Mouse (Mus musculus): Measurements from ENCODE around the gene Phyhd1.

The Phyhd1 gene

DNA sequence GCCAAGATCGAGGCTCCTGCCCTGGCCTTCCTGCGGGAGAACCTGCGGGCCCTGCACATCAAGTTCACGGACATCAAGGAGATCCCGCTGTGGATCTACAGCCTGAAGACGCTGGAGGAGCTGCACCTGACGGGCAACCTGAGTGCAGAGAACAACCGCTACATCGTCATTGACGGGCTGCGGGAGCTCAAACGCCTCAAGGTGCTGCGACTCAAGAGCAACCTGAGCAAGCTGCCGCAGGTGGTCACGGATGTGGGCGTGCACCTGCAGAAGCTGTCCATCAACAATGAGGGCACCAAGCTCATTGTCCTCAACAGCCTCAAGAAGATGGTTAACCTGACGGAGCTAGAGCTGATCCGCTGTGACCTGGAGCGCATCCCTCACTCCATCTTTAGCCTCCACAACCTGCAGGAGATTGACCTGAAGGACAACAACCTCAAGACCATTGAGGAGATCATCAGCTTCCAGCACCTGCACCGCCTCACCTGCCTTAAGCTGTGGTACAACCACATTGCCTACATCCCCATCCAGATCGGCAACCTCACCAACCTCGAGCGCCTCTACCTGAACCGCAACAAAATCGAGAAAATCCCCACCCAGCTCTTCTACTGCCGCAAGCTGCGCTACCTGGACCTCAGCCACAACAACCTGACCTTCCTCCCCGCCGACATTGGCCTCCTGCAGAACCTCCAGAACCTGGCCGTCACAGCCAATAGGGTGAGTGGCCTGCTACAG, 9.2 kb upstream of the Phyhd1 start:
- no peak for DNase-seq (ENCODE audit: low spot score)

- no peak for DNase-seq (ENCODE audit: low spot score)
Observed at GRCm38 (mm10) chr2:30257699-30258460, 8.1 kb upstream of the Phyhd1 start.

- no peak for DNase-seq (ENCODE audit: low spot score)
Observed at GRCm38 (mm10) chr2:30258600-30258999, 7.4 kb upstream of the Phyhd1 start.

DNA sequence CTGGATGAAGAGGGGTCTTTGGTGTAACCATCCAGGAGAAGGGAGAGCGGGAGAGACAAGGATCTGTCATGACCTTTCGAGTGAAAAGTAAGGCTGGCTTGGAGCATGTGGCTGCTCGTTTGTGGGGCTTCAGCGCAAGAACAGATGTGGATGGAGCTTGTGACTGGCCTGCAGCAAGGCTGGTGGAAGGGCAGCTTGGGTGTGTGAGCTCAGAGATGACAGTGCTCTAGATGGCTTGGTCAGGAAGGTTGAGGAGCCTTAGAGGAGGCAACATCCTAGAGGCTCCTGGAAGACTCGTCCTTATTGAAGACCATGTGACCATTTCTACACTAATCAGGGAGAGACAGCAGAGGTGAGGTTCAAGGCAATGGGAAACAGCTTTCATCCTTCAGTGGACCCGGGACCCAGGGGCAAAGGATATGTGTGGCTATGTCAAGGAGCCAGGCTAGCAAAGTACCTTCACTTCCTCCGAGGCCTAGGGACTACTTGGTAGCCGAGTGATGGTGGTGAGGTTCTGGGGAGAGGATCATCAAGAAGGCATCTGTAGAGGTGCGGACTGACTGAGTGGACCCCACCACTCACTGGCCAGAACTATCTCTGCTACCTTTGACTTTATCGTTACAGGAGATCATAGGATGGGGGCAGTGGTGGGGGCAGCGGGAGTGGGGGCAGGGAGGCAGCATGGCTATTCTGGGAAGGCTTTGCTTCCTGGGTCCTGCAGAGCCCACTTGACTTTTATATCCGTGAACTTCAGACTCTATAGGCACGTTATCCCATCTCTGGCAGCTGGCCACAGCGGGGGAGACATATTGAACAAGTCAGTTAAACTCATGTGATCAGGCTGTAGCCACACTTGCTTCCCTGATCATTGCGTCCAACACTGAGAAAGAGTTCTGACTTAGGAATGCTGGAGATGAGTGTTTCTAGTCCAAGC, 6.6 kb upstream of the Phyhd1 start:
- DNase-seq (ENCODE audit: low spot score) = no peak

DNA sequence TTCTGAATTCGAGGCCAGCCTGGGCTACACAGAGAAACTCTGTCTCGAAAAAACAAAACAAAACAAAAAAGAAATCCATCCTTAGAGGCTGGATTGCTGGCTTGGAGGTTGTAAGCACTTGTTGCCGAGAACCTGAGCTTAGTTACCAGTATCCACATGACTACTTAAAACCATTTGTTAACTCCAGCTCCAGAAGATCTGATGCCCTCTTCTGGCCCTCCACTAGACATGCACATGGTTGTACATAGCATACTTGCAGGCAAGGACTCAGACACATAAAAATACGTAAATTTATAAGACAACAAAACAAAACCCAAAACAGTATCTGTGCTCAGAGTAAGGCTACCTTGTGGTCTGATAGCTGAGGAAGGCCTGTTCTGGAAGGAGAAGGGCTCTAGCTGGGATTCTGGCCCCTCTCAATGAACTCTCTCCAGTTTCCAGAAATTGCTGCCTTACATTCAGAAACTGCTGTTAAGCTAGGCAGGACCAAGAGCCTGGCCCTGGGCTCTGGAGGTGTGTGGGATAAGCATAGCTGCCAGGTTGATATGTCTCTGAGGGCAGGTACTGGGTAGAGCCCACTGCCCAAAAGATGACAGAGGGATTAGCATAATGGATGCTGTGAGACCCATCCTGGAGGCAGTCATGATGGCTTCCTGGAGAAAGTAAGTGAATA, 4.8 kb upstream of the Phyhd1 start:
- DNase-seq (ENCODE audit: low spot score) = no peak

DNA sequence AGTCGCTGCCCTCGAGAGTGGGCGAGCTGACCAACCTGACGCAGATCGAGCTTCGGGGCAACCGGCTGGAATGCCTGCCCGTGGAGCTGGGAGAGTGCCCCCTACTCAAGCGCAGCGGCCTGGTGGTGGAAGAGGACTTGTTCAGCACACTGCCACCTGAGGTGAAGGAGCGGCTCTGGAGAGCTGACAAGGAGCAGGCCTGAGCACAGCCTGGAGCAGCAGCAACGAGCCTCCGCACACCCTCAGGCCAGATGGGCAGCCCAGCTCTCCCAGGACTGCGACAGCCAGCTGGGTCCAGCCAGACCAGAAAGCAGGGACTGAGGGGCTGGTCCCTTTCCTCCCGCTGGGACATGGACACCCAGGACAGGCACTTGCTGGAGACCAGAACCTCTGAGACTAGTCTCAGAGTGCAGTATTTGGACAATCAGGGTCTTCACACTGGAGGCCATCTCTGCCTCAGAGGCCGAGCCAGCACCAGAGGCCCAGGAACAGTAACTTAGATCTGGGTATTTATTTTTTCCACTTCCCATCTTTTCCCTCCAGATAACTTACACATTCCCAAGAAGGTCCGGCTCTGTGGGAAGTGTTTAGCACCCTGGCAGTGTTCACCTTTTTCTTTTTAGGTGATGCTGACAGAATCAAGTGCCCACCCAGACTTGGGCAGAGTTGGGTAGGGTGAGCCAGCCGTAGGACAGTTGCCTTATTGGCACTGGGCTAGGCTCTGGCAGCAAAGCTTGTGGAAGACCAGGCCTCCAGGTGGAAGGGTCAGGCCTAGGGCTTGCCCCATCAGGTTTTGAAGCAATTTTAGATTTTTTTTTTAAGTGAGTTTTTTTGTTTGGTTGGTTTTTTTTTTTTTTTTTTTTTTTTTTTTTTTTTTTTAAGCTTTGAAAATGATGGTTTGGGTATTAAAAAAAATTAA, 3.8 kb upstream of the Phyhd1 start:
- no peak for DNase-seq (ENCODE audit: low spot score)

GRCm38 (mm10) chr2:30262840-30263441, 3.1 kb upstream of the Phyhd1 start:
- no peak for DNase-seq (ENCODE audit: low spot score)

DNA sequence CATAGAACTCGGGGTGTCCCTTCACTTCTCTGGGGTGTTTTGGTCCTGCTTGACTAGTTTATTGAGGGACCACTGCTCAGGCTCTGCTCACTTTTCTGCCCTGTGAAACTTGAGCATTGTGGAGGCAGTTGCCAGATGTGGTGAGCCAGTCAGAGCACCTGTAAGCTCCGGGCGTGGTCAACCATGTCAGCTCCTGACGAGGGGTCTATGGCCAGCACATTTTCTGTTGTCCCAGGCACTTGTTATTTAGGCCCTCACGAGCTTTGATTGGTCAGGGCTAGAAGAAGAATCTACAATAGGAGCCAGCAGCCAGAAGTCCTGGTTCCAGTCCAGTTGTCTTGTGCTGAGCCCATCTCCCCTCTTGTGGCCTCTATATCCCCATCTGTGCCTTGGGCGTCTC, 2.2 kb upstream of the Phyhd1 start:
- DNase-seq (ENCODE audit: low spot score) = no peak

- peak; percentile 31 for DNase-seq (ENCODE audit: low spot score)
Observed at GRCm38 (mm10) chr2:30264671-30265519, 1.1 kb upstream of the Phyhd1 start.

DNA sequence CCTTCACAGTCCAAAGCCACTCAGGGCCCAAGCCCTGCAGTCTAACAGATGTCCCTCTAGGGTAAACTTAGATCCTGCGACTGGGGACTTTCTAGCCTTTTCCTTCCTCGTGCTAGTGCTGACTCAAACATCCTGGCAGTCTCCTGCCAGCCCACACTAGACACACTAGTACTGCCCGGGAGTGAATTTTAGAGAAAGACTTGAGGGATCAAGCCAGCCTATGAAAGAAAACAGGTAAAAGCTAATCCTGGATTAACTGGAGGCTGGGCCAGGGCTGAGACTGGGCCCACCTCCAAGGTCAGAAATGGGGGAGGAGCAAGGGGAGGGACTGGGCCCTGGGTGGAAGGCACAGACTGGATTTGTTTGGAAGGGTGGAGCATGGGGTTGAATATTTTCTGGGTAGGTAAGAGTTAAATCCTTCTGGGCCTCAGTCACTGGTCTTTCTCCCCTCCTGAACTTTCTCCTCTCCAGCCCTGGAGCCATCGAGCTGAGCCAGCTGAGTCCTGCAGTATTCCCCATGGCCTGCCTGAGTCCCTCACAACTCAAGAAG, 464 bp downstream of the Phyhd1 start:
- DNase-seq (ENCODE audit: low spot score) = peak; percentile 56

DNA sequence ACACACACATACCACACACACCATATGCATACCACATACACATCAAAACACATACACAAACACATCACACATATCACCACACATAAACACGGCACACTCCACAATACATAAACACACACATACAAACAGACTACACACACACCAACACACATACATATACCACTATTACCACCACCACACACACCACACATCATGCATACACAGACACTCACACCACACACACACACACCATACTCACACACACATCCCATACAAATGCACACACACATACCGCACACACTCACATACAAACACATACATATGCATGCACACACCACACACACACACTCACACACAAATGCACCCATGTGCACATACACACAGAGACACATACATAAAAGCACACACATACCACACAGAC, 1.5 kb downstream of the Phyhd1 start:
- DNase-seq (ENCODE audit: low spot score) = no peak

GRCm38 (mm10) chr2:30268371-30268770, 2.4 kb downstream of the Phyhd1 start:
- DNase-seq (ENCODE audit: low spot score) = no peak

- DNase-seq (ENCODE audit: low spot score) = no peak
Observed at GRCm38 (mm10) chr2:30269241-30269990, 3.4 kb downstream of the Phyhd1 start.

GRCm38 (mm10) chr2:30270134-30270533, 4.1 kb downstream of the Phyhd1 start:
- peak; percentile 82 for DNase-seq (ENCODE audit: low spot score)

DNA sequence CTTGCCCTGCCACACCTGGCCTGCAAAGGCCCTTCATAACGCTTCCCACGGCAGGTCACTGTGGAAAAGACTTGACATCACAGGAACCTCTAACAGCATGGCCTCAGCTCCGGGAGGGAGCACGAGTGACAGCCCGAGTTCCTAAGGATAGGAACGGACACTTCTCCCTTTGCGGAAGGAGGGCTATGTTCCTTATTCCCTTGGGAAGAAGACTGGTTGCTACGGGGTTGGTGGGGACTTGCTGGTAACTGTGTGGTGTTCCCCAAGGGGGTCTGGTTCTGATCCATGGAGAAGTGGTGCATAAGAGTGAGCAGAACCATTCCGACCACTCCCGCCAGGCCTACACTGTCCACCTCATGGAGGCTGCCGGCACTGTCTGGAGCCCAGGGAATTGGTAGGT, 14.7 kb downstream of the Phyhd1 start, which contains the start of gene Gm28038:
Gm28038 (plus strand) TSS at position 301 of the 400 bp plus-strand sequence.
- DNase-seq (ENCODE audit: low spot score) = no peak

DNA sequence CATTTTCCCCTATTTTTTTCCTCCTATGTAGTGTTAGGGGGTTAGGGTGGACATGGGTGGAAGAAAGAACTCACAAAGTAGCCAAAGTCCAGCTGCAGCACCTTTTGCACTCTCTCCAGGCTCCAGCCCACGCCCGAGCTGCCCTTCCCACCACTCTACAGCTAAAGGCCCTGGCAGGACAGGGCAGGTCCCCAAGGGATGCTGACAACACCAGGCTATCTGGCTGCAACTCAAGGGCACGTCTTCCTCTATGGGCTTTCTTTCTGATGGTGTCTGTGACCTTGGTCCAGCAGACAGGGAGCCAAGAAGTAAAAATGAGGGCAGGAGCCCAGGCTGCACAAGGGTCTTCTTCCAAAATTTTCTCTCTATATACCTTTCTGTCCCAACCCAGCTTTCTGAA, 15.6 kb downstream of the Phyhd1 start:
- DNase-seq (ENCODE audit: low spot score) = no peak

DNA sequence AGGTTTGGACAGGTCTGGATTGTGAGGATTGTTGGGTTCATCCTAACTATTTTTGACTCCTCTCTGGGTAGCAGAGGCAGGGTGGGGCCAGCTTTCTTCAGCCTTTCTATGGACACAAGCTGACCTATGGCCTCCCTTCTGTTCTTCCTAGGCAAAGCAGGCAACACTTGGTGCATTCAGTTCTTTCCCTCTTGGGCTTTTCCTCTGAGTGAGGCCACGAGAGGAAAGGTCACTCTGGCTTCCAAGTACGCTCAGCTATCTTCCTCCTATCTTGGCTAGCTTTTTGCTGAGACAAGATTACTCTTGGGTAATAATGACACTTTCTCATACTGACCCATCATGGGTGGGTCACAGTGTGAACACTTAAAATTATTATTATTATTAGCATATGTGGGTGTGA, 17.2 kb downstream of the Phyhd1 start:
- DNase-seq (ENCODE audit: low spot score) = no peak

DNA sequence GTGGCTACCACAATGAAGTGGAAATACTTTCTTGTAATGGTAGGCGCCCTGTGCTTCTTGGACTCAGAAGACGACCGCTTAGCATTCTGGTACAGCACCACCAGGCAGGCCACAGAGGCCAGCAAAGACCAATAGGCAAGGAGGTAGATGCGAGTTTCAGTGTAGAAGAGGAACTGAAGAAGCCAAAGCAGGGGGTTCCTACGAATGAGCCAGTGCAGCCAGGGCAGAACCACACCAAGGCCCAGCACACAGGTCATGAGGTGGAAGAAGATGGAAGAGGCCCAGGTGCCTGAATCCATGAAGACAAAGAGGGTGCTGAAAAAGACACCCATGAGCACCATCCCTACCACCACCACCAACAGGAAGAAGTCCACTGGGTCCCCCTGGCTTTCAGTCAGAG, 19.0 kb downstream of the Phyhd1 start:
- no peak for DNase-seq (ENCODE audit: low spot score)

Data from embryo, embryonic 10.5 days (tissue).